Mouse (Mus musculus) liver, embryonic 15.5 days (tissue): ENCODE results near the gene Rerg. TPM values are rescaled to one million over a fixed set of nuclear protein-coding genes. Genes with fewer than 3 reads are reported as not detected.
A peak's percentile ranks its signal among the peaks of the same experiment; 100 is the strongest.

ENCODE experiments used
- ATAC-seq: fragments of 200-750 bp; cut with Nextera tagmentation; 2 replicates; pipeline ENCODE4 v1.8.0; 2017; ENCODE audit warnings: moderate number of reproducible peaks, mild to moderate bottlenecking, moderate library complexity; ENCODE audit not compliant: insufficient read depth
- H3K27ac ChIP-seq: fragments of 300-500 bp; sonication (generic); replicated peaks from 2 replicates; pipeline ENCODE4 v1.5.1; 2015; ENCODE audit warnings: mild to moderate bottlenecking, inconsistent platforms
- H3K27me3 ChIP-seq: fragments of 300-500 bp; sonication (generic); 2 replicates; pipeline ENCODE4 v1.6.1; 2015; ENCODE audit warnings: mild to moderate bottlenecking, inconsistent platforms
- H3K36me3 ChIP-seq: fragments of 300-500 bp; sonication (generic); replicated peaks from 2 replicates; pipeline ENCODE4 v1.6.1; 2015; ENCODE audit warnings: moderate library complexity, mild to moderate bottlenecking, inconsistent platforms
- H3K4me1 ChIP-seq: fragments of 300-500 bp; sonication (generic); replicated peaks from 2 replicates; pipeline ENCODE4 v1.6.1; 2015; ENCODE audit warnings: inconsistent platforms
- H3K4me2 ChIP-seq: fragments of 300-500 bp; sonication (generic); 2 replicates; pipeline ENCODE4 v1.6.1; 2015; ENCODE audit warnings: moderate library complexity, mild to moderate bottlenecking, inconsistent platforms
- H3K4me3 ChIP-seq: fragments of 300-500 bp; sonication (generic); replicated peaks from 2 replicates; pipeline ENCODE4 v1.5.1; 2015; ENCODE audit warnings: mild to moderate bottlenecking, inconsistent platforms
- H3K9ac ChIP-seq: fragments of 300-500 bp; sonication (generic); 2 replicates; pipeline ENCODE4 v1.6.1; 2015; ENCODE audit warnings: moderate library complexity, mild to moderate bottlenecking, inconsistent platforms
- H3K9me3 ChIP-seq: fragments of 300-500 bp; sonication (generic); replicated peaks from 2 replicates; pipeline ENCODE4 v1.6.1; 2016; ENCODE audit warnings: inconsistent platforms
- WGBS: fragments of 180-500 bp; shearing (Covaris S2); methylation state at CpG from one replicate; pipeline ENCODE4 v1.1.7; 2015; ENCODE audit warnings: mixed read lengths; ENCODE audit not compliant: insufficient replicate concordance; 5-methylcytosine and 5-hydroxymethylcytosine counted together
- polyA plus RNA-seq: library from polyadenylated mRNA; unstranded; fragments of >200 nt; fragmentation: Nextera tagmentation; extraction: Ambion mirVana; gene quantifications from 2 replicates; pipeline ENCODE4 v1.2.1, GENCODE M21; 2015

The Rerg gene
- polyA plus RNA-seq, 1 experiment from 2014 or later: 2.7 TPM

DNA sequence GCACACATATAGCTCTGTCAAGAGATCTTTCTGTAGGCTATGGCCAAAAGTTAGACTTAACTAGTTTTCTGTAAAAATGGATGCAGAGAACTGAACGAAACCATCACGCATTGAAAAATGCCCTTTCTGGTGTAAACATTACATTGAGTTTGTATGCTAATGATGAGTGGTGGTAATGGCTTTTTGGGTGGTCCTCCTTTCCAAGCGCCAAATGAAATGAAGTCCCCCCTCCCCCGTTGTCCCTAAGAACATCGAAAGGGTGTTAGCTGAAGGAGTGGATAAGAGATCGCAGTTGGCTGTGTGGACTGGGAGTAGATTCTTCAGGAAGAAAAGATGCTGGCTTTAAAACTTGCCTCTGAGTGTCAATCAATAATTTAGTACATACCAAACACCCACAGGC, 20.3 kb upstream of the Rerg start:
- H3K4me2 ChIP-seq: no peak overlapping the region
- no peaks in the 10 kb centered on the region for H3K27me3 ChIP-seq
- 70% methylated on average over 6 of the region's 6 CpGs for WGBS
- ATAC-seq: no peak
- H3K9ac ChIP-seq: no peak overlapping the region
- H3K36me3 ChIP-seq: no peaks in the 10 kb centered on the region
- no peak overlapping the region for H3K4me3 ChIP-seq
- no peaks in the 10 kb centered on the region for H3K9me3 ChIP-seq
- H3K4me1 ChIP-seq: no peaks in the 10 kb centered on the region
- H3K27ac ChIP-seq: no peak overlapping the region

DNA sequence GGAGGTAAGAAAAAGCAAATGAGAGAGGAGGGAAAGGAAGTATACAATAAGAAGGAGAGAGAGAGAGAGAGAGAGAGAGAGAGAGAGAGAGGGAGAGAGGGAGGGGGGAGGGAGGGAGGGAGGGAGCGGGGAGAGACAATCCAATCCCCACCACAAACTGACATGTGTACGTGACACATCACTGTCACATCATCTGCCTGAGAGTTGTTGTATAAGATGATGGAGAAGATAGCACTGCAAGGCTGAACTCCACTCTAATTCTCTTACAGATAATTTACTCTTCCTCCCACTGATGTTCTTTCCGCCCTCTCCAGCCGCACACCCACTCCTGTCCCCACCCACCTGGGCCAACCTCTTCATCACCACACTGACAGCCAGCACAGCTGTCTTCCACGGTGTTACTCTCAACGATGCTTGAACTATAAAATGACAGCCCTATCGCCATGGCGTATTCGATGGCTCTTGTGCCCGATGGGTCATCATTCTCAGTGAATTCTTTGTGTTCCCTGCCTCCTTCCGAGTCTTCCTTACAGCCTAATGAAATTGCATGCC, 18.2 kb upstream of the Rerg start:
- Histone ChIP-seq H3K36me3 (no peaks in the 10 kb centered on the region), H3K9ac (no peak overlapping the region), H3K4me2 (no peak overlapping the region), H3K4me1 (no peaks in the 10 kb centered on the region), H3K27ac (no peak overlapping the region), H3K27me3 (no peaks in the 10 kb centered on the region), H3K9me3 (no peaks in the 10 kb centered on the region), H3K4me3 (no peak overlapping the region)
- no peak for ATAC-seq
- WGBS: 49% methylated on average over 11 of the region's 11 CpGs

DNA sequence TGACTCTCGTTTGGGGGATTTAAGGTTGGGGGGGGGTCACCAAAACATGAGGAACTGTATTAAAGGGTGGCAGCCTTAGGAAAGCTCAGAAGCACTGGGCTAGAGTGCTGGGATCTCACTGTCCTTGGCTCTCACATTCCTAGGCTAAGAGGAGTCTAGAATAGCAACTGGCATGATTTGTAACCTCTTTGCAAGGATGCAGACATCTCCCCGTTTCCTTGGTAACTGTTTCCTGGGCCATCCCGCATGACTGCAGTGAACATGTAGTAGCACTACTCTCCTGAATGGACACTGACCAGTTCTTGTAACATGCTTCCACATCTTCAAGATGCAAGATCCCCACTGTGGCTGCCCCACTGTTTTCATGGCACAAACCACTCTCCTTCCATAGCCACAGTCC, 17.1 kb upstream of the Rerg start:
- no peak overlapping the region for H3K27ac ChIP-seq
- no peaks in the 10 kb centered on the region for H3K36me3 ChIP-seq
- no peak overlapping the region for H3K4me2 ChIP-seq
- 65% methylated on average over 3 of the region's 3 CpGs for WGBS
- no peaks in the 10 kb centered on the region for H3K27me3 ChIP-seq
- H3K4me1 ChIP-seq: no peaks in the 10 kb centered on the region
- no peak overlapping the region for H3K4me3 ChIP-seq
- ATAC-seq: no peak
- no peak overlapping the region for H3K9ac ChIP-seq
- no peaks in the 10 kb centered on the region for H3K9me3 ChIP-seq

DNA sequence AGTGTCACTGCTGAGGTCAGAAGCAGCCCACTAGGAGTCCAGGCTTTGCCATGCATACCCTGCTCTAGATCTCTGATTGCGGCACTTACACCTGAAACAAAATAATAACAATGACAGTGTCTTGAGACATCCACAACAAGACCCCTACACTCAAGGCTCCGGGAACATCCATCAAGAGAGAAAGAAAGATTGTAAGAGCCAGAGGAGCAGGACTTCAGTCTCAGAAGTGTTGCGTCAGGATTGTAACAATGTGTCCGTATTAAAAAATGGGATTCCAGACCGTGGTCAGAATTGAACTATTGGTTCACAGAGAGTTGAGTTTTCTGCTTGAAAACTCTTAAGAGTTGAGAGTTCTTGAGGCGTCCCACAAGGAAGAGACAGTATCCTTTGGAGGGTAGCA, 10.3 kb upstream of the Rerg start:
- H3K4me2 ChIP-seq: no peak overlapping the region
- no peaks in the 10 kb centered on the region for H3K9me3 ChIP-seq
- no peak overlapping the region for H3K27ac ChIP-seq
- no peak overlapping the region for H3K9ac ChIP-seq
- H3K27me3 ChIP-seq: no peaks in the 10 kb centered on the region
- H3K36me3 ChIP-seq: no peaks in the 10 kb centered on the region
- no peak overlapping the region for H3K4me3 ChIP-seq
- 62% methylated on average over 6 of the region's 6 CpGs for WGBS
- H3K4me1 ChIP-seq: no peaks in the 10 kb centered on the region
- ATAC-seq: no peak

DNA sequence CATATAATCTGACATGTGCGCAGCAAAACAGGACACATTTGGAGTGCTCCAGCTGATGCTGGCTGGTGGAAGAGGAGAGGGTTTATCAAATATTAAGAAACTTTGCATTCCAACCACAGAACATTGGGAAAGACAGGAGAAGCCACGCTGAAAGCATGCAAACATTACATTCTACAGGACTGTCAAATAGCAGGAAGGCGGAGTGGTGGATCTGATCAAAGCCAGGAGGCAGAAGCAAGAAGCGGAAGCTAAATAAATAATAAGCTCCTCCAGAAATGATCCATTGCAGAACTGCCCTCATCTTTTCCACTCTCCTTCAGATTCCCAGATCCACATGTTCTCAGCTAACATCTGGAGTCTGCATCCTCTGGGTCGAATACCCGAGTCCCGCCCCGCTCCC, 9.8 kb upstream of the Rerg start:
- 48% methylated on average over 8 of the region's 8 CpGs for WGBS
- H3K9ac ChIP-seq: no peak overlapping the region

DNA sequence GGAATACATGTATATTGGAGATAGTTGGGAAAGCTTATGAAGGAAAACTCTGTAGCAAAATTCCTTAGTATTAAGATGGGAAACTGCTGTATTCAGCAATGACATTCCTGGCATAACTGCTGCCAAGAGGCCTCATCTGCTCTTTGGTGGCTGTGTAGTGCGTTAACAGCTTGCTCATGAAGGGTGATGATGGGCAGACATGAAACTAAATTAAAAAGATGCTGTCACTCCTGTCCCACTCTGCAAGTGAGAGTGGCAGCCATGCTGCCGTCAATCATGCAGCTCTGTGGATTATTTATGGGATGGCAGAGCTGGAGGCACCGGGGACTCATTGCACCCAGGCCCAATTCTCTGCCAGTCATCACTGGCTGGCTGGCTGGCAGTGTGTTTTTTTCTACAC, 8.7 kb upstream of the Rerg start:
- Histone ChIP-seq H3K27ac (no peak overlapping the region), H3K4me2 (no peak overlapping the region), H3K9ac (no peak overlapping the region), H3K4me3 (no peak overlapping the region), H3K9me3 (no peaks in the 10 kb centered on the region), H3K27me3 (no peaks in the 10 kb centered on the region), H3K4me1 (no peaks in the 10 kb centered on the region), H3K36me3 (no peaks in the 10 kb centered on the region)
- WGBS: 42% methylated on average over 3 of the region's 3 CpGs
- ATAC-seq: no peak

More for the DNA sequence above, 9.8 kb upstream of the Rerg start:
- H3K4me2 ChIP-seq: no peak overlapping the region
- H3K9me3 ChIP-seq: no peaks in the 10 kb centered on the region
- H3K27ac ChIP-seq: no peak overlapping the region
- H3K4me1 ChIP-seq: no peaks in the 10 kb centered on the region
- no peaks in the 10 kb centered on the region for H3K27me3 ChIP-seq
- H3K36me3 ChIP-seq: no peaks in the 10 kb centered on the region
- no peak for ATAC-seq
- H3K4me3 ChIP-seq: no peak overlapping the region

DNA sequence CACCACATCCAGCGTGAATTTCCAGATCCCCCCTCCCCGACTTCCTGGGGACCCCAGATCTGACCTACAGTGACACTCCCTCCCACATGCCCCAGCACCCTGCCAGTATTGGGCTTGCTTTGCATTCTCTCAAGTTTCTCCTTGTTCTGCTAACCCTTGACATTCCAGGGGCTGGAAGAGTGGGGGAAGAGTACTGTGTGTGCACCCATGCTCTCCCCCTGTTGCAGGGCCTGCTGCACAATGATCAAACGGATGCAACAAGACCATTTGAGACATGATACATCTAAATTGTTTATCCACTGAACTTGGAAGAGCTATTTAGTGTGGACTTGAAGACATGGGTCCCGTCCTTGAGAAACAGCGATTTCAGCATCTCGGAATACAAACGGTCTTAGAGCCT, 349 bp upstream of the Rerg start:
- no peaks in the 10 kb centered on the region for H3K9me3 ChIP-seq
- ATAC-seq: no peak
- no peak overlapping the region for H3K4me2 ChIP-seq
- H3K4me1 ChIP-seq: no peaks in the 10 kb centered on the region
- peaks cover 27% of the 10 kb centered on the region for H3K27me3 ChIP-seq
- no peak overlapping the region for H3K27ac ChIP-seq
- H3K4me3 ChIP-seq: no peak overlapping the region
- H3K9ac ChIP-seq: no peak overlapping the region
- WGBS: 39% methylated on average over 7 of the region's 7 CpGs
- no peaks in the 10 kb centered on the region for H3K36me3 ChIP-seq

DNA sequence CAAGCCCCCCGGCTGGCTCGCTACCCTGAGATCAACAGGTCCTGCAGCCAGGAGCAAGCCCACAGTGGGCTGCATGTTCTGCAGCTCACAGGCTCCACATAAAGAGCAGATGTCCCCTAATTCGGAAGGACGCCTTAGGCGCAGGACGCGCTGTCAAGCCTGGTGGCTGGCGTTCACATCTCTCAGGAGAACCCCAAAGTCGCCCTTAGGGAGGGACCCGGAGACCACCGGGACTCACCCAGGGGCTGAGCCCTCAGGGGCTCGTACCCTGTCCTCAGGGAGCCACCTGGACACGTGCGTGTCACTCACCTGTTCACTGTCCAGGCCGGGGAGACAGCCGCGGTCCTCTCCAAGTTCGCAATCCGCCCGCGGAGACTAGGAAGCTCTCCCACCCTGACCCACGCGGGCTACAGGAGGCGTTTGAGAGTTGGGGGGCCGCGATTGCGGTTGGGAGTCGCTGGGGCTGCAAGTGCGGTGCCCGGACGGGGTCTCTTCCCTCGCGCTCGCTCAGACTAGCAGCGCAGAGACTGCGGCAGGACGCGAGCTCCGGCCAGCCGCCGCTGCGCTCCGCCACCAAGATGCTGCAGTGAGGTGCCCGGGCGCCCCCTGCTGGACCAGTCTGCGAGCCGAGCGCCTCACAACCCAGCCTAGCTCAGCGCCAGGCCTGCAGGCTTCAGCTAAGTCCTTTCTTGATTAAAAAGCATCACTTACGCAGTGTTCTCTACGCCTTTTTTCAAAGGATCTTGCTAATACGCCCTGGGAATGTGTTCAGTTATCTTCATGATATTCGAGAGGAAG, 927 bp downstream of the Rerg start:
- Histone ChIP-seq H3K36me3 (no peaks in the 10 kb centered on the region), H3K9ac (no peak overlapping the region), H3K4me3 (peak overlapping the region; percentile 37), H3K27ac (no peak overlapping the region), H3K4me2 (peak overlapping the region; percentile 62), H3K9me3 (no peaks in the 10 kb centered on the region), H3K27me3 (peaks cover 27% of the 10 kb centered on the region), H3K4me1 (no peaks in the 10 kb centered on the region)
- 2% methylated on average over 53 of the region's 53 CpGs for WGBS
- ATAC-seq: peak; percentile 62

DNA sequence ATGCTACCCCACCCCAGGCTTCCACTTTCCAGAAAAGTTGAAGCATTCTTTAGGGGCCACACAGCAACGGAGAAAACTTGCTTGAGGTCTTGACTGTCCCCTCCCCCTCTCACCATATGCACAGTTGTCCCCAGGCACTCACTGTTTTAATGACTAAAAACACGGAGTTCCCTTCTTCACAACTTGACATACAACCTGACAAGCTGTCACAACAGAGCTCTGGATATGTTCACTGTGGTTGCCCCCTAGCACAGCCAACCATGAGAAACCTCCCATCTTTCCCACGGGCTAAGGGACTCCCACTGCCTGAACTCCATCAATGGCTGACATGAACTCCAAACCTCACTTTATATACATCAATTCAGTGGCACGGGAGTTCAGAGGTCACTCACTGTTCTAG, 3.5 kb downstream of the Rerg start:
- no peak overlapping the region for H3K4me2 ChIP-seq
- peaks cover 27% of the 10 kb centered on the region for H3K27me3 ChIP-seq
- no peaks in the 10 kb centered on the region for H3K36me3 ChIP-seq
- no peak overlapping the region for H3K9ac ChIP-seq
- 48% methylated on average over 4 of the region's 4 CpGs for WGBS
- H3K4me3 ChIP-seq: no peak overlapping the region
- no peak overlapping the region for H3K27ac ChIP-seq
- no peaks in the 10 kb centered on the region for H3K4me1 ChIP-seq
- no peak for ATAC-seq
- H3K9me3 ChIP-seq: no peaks in the 10 kb centered on the region

DNA sequence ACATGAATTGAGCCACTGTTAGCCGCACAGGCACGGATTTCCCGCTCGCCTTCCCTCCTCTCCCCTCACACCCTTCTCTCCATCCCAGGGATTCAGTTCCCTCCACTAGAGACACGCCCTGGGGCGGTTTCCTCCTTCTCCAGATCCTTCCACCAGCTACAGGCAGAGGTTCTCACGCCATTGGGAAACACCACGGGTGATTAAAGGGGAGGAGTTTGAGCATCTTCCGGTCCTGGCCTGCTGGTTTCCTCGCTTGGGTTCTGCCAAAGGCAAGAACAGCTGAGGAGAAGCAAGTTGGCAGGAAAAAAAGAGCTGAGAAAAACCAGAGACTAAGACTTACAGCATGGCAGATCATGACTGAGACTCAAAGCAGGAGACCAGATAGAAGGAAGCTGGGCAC, 6.7 kb downstream of the Rerg start:
- ATAC-seq: no peak
- H3K9ac ChIP-seq: no peak overlapping the region

DNA sequence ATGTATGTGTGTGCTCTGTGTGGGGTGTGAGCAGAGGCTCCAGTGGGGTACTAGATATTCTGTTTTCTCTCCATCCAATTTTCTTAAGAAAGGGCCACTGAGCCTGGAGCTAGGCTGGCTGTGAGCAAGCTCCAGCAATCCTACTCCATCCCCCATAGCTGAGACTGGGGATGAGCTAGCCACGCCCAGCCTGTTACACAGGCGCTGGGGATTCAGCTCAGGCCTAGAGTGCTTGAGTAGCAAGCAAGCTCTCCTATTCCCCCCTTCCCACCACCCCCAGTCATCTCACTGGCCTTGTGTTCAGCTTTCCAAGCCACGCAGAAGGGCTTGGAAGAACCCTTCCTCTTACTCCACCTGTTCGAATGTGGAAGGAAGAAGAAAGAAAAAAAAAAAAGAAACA, 7.2 kb downstream of the Rerg start:
- no peak for ATAC-seq
- no peak overlapping the region for H3K9ac ChIP-seq
- no peaks in the 10 kb centered on the region for H3K36me3 ChIP-seq
- H3K27ac ChIP-seq: no peak overlapping the region
- no peaks in the 10 kb centered on the region for H3K9me3 ChIP-seq
- 63% methylated on average over 4 of the region's 4 CpGs for WGBS
- no peaks in the 10 kb centered on the region for H3K4me1 ChIP-seq
- no peak overlapping the region for H3K4me3 ChIP-seq
- no peak overlapping the region for H3K4me2 ChIP-seq
- peaks cover 3% of the 10 kb centered on the region for H3K27me3 ChIP-seq

More for the DNA sequence above, 6.7 kb downstream of the Rerg start:
- no peaks in the 10 kb centered on the region for H3K4me1 ChIP-seq
- no peak overlapping the region for H3K4me2 ChIP-seq
- no peaks in the 10 kb centered on the region for H3K9me3 ChIP-seq
- H3K27ac ChIP-seq: no peak overlapping the region
- H3K36me3 ChIP-seq: no peaks in the 10 kb centered on the region
- peaks cover 8% of the 10 kb centered on the region for H3K27me3 ChIP-seq
- H3K4me3 ChIP-seq: no peak overlapping the region
- 60% methylated on average over 10 of the region's 10 CpGs for WGBS

DNA sequence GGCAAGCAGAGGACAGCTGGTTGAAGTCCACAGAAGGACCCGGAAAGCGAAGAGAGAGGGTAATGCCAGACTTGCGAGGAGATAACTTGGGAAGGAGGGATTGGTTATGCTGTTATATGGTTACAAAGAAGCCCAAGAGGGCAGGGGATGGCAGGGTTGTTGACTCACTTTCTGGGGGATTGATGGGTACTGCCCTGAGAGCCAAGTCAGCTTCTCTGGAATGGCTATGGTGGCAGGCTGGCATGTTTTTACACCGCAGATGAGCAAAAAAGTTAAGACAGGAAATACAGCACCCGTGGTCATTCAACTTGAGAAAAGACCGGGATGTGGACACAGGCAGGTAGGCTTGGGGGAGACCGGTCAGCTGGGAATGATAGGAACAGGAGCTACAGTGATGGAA, 7.8 kb downstream of the Rerg start:
- H3K27ac ChIP-seq: no peak overlapping the region
- H3K4me2 ChIP-seq: no peak overlapping the region
- no peak overlapping the region for H3K4me3 ChIP-seq
- WGBS: 66% methylated on average over 7 of the region's 7 CpGs
- ATAC-seq: no peak
- H3K4me1 ChIP-seq: no peaks in the 10 kb centered on the region
- H3K9ac ChIP-seq: no peak overlapping the region
- H3K36me3 ChIP-seq: no peaks in the 10 kb centered on the region
- no peaks in the 10 kb centered on the region; the same call in 1 of the 2 replicates for H3K27me3 ChIP-seq
- H3K9me3 ChIP-seq: no peaks in the 10 kb centered on the region
